Mouse (Mus musculus) common myeloid progenitor, adult 5-6 weeks (primary cell): ENCODE results near the gene St6galnac6. TPM values are rescaled to one million over a fixed set of nuclear protein-coding genes. Genes with fewer than 3 reads are reported as not detected.

ENCODE experiments used
- ATAC-seq: replicated peaks from 2 replicates; pipeline ENCODE4 v1.8.0; 2016; ENCODE audit warnings: low read depth, mild to moderate bottlenecking, moderate TSS enrichment, inconsistent platforms; ENCODE audit not compliant: poor library complexity, severe bottlenecking
- total RNA-seq: library from RNA; stranded (forward); fragments of 200-1000, 187-1606 nt; gene quantifications from 2 replicates; pipeline ENCODE4 v1.2.3, GENCODE M21; 2017

The St6galnac6 gene
- total RNA-seq, 1 experiment from 2014 or later = 12.7 TPM

DNA sequence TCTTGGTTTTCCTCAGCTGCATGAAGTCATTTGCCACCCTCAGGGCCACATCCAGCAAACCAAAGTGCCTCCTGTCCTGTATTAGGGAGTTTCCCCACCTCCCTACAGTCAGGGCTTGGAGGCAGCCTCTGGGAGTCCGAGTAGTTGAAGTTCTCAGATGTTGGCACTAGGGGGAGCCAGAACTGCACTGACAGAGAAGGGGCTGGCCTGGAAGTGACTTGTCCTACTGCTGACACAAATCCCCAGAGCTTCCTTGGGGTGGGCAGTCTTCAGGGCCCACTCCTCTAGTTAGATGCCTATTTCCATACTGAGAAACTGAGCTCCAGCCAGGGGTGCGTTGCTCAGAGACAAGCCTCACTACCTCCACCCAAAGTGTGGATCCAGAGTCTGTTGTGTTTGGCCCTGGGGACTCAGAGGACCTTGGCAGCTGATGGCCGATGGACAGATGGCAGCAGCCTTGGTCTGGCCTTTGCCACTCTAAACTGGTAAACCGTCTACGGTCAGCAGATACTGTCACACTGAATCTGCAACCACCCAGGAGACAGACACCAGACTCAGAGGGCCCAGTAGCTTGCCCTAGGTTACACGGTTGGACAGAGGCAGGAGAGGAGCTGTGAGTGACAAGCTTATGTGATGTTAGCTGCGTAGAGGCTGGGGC lies 32.4 kb downstream of the St6galnac6 start:
- peak; percentile 84 for ATAC-seq

DNA sequence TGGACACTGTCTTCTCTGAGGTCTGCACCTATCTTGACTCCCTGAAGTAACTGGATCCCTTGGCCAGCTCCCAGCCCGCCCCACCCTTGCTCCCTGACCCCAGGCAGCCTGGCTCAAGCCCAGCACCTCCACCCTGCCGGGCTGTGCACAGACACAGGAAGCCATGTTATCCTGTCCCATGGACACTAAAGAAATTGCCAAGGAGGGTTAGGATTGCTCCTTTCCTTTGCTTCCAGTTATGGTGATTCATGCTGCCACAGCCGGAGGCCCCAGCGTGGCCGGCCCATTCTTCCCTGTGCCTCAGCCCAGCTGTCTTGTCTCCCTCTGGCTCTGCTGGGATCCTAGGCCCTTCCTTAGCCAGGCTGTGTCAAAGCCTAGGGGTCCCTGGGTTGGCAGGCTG lies 34.2 kb downstream of the St6galnac6 start:
- no peak for ATAC-seq

DNA sequence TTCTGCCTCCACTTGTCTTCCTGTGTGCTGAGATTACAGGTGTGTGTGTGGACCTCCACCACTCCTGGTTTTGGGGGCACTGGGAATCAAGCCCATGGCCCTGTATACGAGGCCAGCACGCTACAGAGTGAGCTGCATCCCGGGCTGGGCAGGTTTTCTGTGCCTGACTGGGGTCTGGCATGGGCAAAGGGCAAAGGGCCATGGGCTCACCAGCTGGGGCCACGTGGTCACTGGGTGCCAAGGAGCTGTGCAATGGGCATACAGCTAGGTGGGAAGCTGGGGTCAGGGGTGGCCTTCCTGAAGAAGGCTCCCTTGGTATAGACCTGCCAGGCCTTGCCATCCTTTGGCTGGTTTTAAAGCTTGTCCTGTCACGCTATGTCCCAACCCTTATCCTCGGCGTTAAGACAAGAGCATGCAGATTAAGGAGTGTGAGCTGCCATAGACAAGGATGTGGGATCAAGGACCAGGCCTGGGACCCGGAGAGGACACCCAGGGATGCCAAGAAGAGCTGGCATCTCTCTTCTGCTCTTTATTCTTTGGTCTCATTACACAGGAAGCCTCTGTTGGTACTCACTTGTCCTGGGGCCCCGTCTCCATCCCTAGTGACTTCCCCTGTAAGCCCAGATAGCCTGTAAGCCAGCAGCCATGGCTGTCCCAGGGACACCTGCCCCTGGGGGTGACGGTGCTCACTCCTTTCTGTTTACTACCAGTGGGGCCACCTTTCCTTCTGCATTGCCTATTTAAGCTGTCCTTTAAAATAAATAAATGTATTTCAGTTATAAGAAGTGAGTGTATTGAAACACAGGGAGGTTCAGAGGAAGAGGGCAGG lies 35.0 kb downstream of the St6galnac6 start:
- no peak for ATAC-seq

DNA sequence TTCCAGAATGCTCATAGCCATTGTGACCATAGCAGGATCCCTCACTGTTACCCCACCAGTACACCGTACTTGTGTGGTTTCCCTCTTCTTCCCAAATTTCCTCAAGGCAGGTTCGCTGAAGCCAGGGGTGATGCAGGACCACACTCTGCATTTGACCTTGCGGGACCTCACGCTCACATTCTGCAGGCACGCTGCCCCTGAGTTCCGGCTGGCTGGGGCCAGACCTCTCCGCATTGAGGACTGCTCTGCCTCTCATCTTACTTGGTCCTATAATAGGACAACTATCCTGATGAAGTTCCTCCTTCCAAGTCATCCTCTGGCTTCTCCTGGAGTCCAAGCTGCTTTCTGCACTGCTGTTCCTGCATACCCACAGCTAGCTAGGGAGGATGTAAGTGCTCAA lies 37.1 kb downstream of the St6galnac6 start:
- ATAC-seq = no peak

DNA sequence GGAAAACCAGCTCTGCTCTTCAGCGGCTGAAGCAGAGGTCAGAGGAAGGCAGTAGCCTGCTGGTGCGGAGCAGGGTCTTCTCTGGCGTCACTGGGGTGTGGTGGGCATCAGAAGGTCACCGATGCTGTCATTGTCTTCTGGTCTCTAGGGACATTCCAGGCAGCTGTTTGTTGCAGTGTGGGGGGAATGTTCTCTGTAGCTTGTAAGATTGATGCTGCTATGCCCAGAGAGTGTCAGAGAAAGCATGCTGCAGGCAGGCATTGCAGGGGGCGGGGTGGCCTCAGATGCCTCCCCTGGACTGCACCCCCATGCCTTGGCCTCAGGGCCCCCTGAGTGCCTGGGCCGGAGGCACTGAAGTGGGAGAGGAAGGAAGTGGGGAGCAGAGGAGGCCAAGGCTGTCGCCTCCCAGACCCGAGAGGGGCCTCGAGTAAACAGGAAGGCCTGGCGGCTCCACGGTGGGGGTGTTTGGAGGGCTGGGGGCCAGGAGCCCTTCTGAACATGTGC lies 38.3 kb downstream of the St6galnac6 start:
- ATAC-seq = peak; percentile 94

DNA sequence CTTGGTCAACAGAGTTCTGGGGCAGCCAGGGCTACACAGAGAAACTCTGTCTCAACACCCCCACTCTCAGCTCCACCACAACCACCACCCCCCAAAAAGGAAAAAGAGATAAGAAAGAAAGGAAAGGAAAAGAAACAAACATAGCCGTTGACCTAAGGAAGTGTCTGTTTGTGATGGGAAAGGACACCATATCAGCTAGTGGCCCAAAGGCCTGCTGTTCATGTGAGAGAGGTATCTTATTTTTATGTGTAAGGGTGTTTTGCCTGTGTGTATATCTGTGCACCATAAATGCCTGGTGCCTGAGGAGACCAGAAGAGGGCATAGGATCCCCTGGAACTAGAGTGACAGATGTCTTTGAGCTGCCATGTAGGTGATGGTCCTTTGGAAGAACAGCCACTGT lies 40.1 kb downstream of the St6galnac6 start:
- ATAC-seq = no peak

DNA sequence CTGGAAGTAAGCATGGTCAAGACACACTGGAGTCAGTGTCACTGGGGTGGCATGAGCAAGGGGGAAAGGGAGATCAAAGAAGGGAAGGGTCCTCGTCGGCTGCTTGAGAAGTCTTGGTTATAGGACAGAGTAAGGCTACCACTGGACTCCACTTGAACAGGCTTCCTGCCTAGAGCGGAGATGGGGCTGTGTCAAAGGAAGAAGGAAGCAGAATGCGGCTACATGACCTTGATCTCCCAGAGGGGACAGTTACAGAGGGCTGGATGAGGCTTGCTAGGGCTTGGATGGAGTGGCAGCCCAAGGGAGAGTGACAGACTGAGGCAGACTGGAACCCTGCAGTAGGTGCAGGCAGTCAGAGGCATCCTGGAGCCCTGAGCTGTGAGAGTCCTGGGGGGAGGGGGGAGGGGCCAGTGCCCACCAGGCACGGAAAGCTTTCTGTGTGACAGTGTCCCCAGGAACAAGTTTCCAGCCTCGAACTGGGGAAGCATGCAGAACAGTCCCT lies 41.1 kb downstream of the St6galnac6 start:
- ATAC-seq = no peak

DNA sequence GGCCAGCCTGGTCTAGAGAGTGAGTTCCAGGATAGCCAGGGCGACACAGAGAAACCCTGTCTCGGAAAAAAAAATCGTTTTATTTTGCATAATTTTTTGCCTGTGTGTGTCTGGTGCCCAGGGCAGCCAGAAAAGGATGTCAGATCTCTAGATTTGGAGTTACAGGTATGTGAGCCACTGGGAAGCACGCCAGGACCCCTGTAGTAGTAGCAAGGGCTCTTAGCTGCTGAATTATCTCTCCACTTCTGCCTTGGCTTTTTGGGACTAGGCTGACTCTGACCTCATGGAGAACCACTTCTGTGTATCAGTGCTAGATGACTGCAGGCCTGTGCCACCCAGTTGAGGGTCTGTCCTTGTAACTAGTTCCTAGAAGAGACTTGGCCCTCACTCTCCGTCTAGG lies 42.3 kb downstream of the St6galnac6 start:
- no peak for ATAC-seq

DNA sequence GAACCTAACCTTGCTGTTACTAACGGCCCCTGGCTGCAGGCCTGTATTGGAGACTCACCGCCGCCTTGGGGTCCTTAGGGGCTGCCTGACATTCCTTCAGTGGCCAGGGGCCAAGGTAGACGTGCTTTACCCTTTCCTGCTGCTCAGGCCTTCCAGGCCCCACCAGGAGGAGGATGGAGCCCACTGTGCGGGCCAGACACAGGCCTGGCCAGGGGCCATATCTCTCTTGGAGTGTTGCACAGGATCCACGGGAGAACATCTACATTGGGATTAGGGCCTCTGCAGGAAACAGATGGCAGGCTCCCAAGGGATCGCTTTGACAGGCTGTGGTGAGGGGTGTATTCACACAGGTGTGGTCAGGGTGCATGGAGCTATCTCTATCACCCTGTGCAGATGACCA lies 43.3 kb downstream of the St6galnac6 start:
- ATAC-seq = no peak

DNA sequence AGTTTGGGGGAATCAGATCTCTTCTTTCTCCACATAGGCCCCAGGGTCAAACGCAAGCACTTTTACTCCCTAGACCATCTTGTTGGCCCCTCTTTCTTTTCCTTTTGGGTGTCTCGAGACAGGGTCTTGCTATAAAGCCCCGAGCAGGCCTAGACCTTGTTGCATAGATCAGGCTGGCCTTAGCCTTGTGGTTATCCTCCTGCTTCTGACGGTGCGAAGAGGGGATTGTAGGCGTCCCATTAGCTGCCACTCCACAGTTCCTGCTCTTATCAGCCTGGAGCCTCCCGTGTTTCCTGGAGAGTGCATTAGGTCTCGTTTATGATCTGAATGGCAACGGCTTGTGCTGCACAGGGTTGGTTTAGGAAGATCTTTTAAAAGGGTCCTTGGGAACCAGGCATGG lies 44.6 kb downstream of the St6galnac6 start:
- no peak for ATAC-seq

DNA sequence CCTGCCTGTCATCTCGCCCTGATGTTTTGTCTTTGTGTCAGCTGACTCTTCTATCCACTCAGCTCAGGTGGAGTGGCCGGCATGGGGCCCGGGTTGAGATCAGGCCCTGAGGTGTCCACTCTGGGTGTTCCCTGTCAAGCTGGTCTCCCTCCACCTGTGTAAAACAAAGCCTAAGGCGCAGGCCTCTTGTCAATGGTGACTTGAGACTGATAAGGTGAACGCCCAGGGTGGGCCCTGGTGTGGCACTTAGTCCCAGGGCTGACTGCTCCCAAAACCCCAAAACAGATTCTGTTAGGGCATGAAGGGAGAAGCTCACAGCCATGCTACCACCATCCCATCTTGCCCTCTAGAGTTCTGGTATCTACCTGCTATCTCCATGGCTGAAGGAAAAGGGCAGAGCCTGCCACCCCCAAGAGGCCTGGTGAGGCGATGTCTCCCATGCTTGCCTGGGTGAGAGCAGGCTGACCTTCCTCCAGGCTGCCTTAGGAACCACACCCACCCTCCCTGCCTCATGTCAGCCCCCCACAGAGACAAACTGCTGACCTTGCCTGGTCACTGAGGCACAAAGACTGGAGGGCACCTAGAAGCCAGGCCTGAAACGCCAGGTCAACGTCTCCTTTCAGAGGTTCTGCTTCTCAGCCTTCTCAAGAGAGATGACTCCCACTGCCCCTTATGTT lies 45.4 kb downstream of the St6galnac6 start:
- no peak for ATAC-seq

DNA sequence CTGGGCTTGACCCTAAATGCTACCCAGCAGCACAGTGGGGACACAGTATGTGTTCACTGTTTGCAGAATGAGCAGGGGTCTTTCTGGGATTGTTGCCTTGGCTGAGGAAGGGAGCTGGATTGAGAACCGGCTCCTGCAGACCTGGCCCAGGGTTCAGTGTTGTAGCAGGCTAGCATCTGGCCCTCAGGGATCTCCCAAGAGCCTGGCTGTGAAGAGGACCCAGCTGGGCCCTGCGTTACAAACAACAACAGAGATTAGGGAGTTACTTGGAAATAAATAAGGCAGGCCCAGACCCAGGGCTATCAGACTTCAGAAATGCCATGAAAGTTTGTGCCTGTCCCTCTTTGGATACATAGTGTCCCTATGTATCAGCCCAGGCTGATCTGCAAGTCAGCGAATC lies 46.1 kb downstream of the St6galnac6 start:
- no peak for ATAC-seq

DNA sequence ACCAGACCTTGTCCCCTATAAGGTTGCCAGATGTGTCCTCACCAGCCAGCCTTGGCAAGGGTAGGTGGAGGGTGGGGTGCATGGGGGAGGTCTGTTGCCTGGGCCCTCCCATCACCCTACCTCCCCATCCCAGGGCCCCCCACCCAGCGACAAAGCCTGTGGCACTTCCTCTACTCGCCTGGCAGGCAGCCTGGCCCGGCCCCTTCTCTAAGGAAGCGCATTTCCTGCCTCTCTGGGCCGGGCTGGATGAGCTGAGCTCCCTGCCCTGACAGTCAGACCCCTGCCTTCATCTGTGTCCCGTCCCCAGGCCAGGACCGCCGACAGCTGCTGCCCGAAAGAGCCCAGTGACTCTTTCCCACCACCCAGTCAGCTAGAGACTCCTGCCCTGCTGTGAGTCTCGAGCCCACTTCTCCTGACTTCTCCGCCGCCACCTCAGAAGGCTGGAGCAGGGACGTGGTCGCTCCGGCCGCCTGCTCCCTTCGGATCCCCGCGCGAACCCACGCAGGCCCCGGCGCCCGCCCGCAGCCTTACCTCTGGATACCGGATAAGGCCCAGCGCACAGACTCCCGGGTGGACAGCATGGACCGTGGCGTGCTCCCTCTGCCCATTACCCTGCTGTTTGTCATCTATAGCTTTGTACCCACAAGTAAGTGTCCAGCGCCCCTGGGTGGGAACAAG lies 47.0 kb downstream of the St6galnac6 start, which contains the start of gene Eng:
Gene Eng, plus strand, starts transcription at position 217 of the 678 bp plus-strand sequence.
- peak; percentile 50 for ATAC-seq

DNA sequence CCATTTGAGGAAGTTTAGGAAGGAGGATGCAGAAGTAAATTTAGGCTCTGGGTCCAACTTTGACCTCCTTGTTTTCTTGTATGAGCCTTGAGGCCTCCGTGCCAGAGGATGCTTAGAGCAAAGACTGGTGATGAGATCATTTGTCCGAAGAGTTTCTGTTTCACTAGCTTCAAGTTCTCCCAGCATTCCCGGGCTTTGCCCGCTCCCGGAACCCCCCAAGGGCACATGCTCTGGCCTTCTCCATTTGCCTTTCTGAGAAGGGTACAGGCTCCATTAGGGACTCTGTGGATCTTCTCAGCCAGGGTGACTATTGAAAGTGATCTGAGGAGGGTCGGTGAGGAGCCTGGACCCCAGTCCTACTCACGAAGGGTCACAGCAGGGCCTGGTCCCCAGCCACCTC lies 47.9 kb downstream of the St6galnac6 start:
- no peak for ATAC-seq

DNA sequence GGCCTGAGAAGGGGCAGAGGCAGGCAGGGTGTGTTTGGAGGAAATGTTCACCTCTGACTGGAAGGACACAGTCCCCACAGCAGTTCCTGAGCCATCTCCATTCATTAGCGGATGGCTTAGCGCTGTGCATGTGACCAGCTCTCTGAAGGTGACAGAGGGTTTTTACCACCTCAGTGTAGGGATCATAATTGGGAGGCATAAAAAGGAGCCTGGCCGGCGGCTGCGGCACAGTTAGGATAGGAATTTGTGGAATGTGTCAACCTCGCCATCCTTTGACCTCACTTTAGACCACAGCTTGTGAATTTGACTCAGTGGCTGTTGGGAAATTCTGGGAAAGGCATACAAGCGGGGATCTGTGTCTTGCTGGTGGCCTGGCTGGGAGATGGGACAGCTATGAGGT lies 54.3 kb downstream of the St6galnac6 start:
- ATAC-seq = no peak

DNA sequence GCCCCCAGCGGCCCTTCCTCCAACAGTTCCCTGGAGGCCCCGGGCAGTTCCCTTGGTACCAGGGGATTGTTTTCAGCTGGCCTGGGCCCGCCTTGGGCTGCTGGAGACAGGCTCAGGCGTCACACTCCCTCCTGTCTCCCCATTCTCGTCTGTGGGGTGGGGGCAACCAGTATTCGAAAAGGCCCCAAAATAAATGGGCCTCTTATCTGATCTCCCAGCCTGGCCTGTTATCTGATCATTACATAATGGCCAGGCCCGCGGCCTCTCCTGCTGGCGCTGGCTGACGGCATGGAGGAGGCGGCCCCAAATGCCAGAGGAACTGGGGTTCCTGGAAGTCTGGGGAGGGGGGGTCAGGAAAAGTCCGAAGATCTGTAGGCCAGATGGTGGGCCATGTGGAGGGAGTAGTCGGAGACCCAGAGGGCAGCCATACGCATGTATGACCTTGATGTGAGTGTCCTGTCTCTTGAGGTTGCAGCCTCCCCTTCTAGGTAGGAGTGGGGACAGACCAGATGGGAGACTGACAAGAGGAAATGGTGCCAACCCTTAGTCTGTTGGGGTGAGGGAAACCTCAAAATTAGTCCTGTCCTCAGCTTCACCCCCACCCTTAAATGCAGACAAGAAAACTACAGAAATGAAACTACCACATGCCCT lies 55.4 kb downstream of the St6galnac6 start:
- ATAC-seq = peak; percentile 64

DNA sequence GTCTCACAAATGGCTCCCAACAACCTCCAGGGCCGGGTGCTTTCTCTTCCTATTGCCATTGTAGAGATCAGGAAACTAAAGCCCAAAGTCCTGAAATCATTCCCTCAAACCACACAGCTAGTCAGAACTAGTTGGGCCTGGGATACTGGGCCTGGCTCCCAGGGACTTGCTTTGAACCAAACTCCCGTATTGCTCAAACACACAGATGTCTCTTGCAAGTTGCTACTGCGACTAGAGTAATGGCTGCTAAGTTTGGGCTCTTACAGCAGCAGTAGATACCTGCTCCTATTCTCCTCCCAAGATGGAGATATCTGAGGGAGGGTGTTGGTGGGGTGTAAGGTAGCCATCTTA lies 55.9 kb downstream of the St6galnac6 start:
- no peak for ATAC-seq

DNA sequence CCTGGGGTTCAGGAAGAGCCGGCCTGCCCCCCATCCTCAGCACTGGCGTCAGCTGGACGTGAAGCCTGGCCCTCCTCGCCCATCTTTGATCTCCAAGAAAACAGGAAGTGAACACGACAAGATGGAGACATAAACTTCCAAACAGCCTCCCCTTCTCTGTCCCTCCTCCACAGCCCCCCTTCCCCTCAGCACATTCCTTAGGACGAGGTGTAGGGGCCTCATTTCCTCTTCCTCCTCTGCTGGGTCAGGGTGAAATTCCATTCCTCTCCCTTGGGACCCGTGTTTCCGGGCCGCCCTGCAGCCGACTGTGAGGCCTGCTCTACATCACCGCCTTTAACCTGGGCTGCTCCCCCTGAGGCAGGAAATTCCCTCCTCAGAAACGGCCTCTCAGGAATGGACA lies 56.3 kb downstream of the St6galnac6 start:
- ATAC-seq = no peak

DNA sequence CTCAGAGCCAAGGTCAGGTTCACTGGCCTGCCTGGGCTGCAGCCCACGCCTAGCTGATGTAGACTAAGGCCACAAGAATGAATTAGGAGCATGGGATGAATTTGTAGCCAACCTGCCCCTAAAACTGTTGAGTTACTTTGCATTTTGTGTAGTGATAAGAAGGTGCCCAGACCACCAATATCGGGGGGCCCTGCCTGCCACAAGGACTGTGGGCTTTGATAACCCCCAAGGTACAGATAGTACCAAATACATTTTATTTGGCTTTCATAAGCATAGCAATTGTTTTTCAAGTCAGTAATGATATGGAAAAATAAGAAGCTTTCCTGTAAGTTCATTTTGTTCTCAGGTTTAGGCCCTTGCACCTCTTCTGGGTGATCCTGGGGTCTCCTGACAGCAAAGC lies 59.4 kb downstream of the St6galnac6 start:
- peak; percentile 41 for ATAC-seq
